Mouse (Mus musculus): ENCODE results near the gene Hus1.

The Hus1 gene

DNA sequence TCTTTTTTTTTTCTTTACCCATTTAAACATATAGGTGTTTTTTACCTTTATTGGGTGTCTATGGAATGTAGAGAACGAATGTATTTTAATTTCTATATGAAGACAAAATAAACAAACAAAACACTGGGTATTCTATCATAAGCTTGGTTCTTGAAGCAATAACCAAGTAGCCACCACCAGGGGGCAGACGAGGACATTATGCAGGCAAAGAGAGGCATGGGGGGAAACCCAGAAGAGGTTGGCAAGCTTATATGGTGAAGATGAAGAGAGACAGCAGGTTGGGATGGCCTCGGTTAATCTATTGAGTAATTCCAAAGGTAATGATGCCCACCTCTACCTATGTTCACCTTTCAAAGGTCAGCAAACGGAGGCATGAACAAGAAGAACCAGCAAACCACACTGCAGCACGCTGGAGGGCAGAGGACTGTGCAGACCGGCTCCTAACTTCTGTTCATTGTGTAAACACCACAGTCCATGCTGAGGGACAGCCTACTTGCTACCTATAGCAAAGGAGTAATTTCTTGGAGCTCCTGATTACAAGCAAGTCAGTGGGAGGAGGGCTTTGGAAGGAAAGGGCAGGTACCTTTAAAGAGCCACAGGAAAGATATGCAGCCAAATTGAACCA is 27.6 kb downstream of the Hus1 start:
- DNase-seq (ENCODE audit: low read depth in 1 of 2, low spot score in 2 of 2): peak; percentile 3 to 22

DNA sequence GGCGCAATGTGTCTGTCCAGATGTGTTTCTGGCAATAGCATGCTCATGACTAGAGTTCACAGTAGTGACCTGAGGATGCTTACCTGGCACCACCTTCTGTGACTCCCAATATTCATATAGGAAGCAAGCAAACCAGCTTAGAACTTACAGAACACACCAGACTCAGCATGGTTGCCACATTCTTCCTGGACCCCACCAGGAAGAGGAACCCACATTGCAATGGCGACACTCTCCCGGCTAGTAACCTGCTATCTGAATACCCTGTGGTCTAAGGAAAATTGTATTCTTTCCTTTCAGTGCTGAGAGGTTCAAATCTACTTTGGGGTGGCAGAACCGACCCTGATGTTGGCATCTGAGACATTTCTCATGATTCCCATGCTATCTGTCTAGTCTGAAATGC is 32.8 kb downstream of the Hus1 start:
- DNase-seq (ENCODE audit: low read depth in 1 of 2, low spot score in 2 of 2): no peak

DNA sequence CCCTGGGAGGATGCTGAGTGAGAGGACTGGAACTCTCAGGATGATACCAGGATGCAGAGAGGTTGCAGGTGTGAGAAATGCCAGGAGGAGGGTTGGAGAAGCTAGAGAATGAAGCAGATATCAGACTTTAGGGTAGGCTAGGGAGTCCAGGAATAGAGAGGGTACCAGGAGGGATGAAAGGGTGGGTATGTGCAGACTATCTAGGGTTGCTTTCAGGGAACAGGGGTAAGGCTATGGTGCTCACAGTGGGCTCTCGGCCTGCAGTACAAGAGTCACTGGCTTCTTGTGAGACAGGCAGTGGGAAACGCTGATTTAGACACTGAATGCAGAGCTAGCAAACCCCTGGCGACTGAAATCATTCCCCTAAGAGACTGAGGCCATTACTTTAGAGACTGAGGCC is 37.8 kb downstream of the Hus1 start, which contains the start of gene Pkd1l1:
Gene Pkd1l1 (minus strand): TSS at position 101 of the 400 bp plus-strand sequence.
- no peak for DNase-seq (ENCODE audit: low read depth in 1 of 2, low spot score in 2 of 2)

DNA sequence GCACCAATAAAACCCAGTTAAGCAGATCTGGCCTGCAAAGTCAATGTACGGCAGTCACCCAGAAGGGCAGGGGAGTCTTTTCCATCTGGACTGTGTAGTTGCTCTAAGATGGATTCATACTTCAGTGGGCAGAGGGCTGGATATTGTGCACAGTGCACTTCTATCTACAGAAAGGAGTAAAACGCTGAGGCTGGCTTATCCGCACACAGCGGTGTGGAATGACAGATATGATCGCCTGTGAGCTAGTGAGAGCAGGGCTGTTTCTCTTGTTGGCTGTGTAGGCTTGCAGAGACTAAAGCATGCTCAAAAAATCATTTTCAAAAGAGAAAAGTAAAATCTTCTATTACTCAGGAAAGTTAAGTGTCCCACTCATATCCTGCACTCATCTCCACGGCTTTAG is 38.9 kb downstream of the Hus1 start:
- DNase-seq (ENCODE audit: low read depth in 1 of 2, low spot score in 2 of 2): no peak

DNA sequence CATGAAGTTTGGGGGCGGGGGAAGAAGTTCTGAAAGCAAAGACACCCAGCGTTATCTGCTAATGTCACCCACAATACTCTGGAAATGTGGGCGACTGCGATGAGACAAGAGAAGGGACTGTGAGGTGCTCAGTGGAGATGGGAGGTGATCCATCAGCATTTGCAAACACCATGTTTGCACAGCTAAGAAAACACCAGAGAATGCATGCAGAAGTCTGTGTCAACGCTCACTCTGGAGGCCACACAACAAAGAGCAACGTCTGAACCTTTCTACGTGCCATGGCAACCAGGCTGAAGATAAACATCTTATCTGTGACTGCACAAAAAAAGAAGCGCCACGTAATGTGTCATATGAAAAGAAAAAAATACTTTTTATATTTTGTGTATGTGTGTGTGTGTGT is 40.5 kb downstream of the Hus1 start:
- DNase-seq (ENCODE audit: low read depth in 1 of 2, low spot score in 2 of 2): no peak

DNA sequence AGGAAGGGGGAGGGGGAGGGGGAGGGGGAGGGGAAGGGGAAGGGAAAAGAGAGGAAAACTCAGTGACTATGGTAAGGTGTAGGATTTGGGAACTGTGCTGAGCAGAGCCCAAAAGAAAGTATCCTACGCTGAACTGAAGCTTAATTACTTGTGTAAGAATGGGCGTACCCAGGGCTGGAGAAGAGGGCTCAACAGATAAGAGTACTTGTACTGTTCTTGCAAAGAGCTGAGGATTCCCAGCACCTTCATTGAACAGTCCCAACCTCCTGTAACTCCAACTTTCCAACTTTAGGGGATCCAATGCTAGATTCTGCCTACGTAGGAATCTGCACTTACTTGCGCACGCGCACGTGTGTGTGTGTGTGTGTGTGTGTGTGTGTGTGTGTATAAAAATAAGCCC is 42.9 kb downstream of the Hus1 start:
- no peak for DNase-seq (ENCODE audit: low read depth in 1 of 2, low spot score in 2 of 2)

DNA sequence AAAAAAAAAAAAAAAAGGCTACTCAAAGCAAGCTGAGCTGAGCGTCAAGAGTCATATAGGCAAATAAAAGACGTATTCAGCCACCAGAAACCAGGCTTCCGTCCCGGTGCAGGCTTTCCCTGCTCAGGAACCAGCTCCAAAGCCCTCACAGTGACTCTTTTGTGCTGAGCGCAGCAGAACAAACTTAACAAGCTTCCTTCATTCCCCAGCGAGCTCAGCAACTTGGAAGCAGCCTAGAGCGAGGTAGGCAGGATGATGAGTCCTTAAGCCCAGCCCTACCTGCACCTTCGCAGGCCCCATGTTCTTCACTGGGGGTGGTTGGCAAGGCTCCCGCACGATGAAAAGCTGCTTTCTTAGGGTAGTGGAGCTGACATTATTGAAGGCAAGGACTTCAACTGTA is 52.4 kb downstream of the Hus1 start:
- no peak for DNase-seq (ENCODE audit: low read depth in 1 of 2, low spot score in 2 of 2)

DNA sequence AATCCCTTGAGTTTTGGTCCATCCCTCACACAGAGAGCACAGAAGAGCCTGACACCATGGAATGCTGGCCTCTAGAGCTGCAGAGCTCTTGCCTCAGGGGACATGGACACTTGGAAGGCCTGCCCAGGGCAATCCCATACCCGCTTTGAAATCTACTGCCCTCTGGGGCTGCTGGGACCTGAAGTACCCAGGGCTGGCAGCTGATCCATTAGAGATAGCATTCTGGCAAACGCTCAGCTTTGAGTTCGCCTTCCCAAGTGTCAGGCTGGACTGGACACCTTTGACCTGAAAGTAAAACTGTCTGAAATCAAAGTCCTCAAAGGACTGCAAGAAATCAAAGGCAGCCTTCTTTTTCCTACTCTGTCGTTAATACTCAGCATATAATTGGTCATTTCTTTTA is 52.9 kb downstream of the Hus1 start:
- DNase-seq (ENCODE audit: low read depth in 1 of 2, low spot score in 2 of 2): no peak

DNA sequence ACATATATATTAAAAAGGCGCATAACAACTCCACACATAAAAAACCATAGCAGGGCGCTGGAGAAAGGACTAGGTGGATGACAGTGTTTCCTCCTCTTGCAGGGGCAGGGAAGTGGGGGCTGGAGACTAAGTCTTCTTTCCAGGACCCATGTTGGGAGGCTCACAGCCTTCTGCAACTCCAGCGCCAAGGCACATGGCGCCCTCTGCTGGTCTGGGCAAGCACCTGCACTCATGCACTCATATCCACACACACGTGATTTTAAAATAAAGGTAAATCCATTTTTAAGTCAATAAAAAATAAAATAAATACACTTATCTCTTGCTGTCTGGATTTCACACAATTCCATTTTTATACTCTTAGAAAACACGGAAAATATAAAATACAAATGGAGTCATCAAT is 54.0 kb downstream of the Hus1 start:
- DNase-seq (ENCODE audit: low read depth in 1 of 2, low spot score in 2 of 2): no peak

DNA sequence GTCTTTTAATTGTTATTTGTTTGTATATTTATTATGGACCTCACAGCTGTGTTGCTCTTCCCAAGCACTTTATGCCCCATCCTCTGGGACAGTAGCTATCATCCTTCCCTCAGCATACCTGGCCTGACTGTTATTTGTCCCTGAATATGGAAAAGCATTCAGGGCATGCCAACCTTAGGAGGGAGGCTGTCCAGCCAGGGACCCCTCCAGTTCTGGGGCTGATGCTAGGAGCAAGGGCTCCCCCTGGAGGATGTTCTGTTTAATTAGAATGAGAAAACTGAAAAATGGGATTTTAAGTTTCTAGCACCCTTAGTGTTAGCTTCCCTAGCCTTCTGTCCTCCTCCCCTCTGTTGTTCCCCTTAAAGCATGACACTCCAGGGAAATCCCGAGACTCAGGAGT is 55.3 kb downstream of the Hus1 start:
- no peak for DNase-seq (ENCODE audit: low read depth in 1 of 2, low spot score in 2 of 2)

DNA sequence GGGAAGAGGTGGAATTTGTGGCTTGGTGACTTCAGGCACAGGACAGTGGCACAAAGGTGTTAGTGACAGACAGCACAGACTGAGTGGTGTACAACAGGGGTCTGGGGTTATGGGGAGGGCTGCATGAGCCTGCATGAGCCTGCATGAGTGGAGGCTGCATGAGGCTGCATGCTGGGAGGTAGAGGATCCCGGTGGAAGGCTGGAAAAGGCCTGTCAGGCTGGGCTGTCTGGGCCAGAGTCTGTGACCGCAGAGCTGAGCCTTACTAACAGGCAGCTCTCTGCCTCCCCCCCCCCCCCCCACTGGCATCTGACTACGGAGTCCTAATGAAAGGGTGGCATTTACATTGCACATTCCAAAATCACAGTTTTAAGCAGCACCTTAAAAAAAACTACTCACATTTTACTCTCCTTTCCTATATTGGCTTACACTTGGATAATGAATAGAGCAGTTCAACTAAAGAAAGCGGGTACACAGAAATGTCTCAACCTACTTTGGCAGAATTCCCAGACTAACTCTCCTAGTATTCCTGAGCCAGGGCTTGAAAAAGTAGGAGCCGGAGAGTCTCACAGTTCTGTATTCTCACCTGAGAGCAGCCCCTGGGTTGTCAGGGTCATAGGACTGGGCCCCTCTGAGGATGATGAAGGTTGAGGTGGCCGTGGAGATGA is 61.1 kb downstream of the Hus1 start:
- DNase-seq (ENCODE audit: low read depth in 1 of 2, low spot score in 2 of 2): no peak

DNA sequence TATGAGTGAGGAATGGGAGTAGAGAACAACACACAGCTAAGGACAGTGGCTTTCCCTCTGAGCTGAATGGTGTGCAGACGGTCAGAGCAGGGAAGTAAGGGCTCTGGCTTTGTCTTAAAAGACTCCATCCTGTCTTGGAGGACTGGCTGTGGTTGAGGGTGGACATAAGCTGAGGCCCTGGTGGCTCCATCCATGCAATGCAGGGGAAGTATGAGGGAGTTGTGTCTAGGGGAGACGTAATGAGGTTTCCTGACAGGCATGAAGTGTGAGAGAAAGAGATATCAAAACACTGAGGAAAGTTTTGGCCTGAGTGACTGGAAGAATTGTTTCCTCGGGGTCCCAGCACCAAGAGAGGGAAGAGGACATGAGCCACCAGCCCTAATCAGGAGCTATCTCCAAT is 62.1 kb downstream of the Hus1 start:
- DNase-seq (ENCODE audit: low read depth in 1 of 2, low spot score in 2 of 2): no peak

DNA sequence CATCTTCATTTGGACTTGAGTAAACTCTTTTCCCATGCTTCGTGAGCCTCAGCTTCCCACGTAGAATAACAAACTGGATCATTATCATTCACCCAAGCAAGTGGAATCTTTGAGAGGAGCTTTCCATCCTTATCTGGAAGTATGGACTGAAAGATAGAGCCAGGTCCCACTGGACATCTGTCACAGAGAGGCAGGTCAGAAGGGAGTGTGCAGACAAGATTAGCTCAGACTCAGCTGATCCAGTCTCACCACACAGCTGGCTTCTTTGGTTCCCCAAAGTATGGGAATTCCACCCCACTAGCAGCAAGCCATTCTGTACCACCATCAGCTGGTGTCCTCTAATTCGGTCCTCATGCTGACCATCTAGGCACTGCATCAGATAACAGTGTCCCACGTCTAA is 66.9 kb downstream of the Hus1 start:
- no peak for DNase-seq (ENCODE audit: low read depth in 1 of 2, low spot score in 2 of 2)

Data from monocyte, adult 2 months (primary cell).